Mouse (Mus musculus): ENCODE measurements around the gene Wfdc13. TPM values are rescaled to one million over a fixed set of nuclear protein-coding genes. Genes with fewer than 3 reads are reported as not detected.

The Wfdc13 gene
- polyA plus RNA-seq, 1 experiment from 2014 or later, result 0.35 TPM

GRCm38 (mm10) chr2:164670938-164671337 is 14.0 kb upstream of the Wfdc13 start:
- H3K9me3 ChIP-seq (replicated peaks; ENCODE audit: control insufficient read depth, low read length), result 0 out of 2 replicates have a peak, but pooled peaks cover 3% of the 10 kb centered on the region
- no peak overlapping the region for H3K4me2 ChIP-seq (ENCODE audit: low read depth, low read length)
- WGBS, result 16% methylated on average over 1 of the region's 1 CpGs
- no peaks in the 10 kb centered on the region for H3K27me3 ChIP-seq (ENCODE audit: control insufficient read depth, insufficient read depth, low read length)
- no peak overlapping the region for H3K9ac ChIP-seq (ENCODE audit: low read length)
- H3K36me3 ChIP-seq (ENCODE audit: control insufficient read depth, insufficient read depth), result no peaks in the 10 kb centered on the region
- H3K4me1 ChIP-seq (ENCODE audit: control insufficient read depth, insufficient read depth, low read length), result no peaks in the 10 kb centered on the region
- no peak overlapping the region for H3K4me3 ChIP-seq (ENCODE audit: low read length)
- no peak overlapping the region for H3K27ac ChIP-seq (ENCODE audit: low read length)
- no peak for ATAC-seq (replicated peaks; ENCODE audit: extremely low read depth, insufficient read depth, low FRiP score)

- Histone ChIP-seq H3K4me1 (ENCODE audit: control insufficient read depth, insufficient read depth, low read length) (peaks cover 4% of the 10 kb centered on the region; the same call in 1 of the 2 replicates), H3K4me3 (ENCODE audit: low read length) (no peak within 1 kb of the TSS), H3K4me2 (ENCODE audit: low read depth, low read length) (no peak within 1 kb of the TSS), H3K36me3 (ENCODE audit: control insufficient read depth, insufficient read depth) (no peaks in the 10 kb centered on the region), H3K27ac (ENCODE audit: low read length) (no peak within 1 kb of the TSS), H3K9ac (ENCODE audit: low read length) (no peak within 1 kb of the TSS), H3K27me3 (ENCODE audit: control insufficient read depth, insufficient read depth, low read length) (no peaks in the 10 kb centered on the region), H3K9me3 (replicated peaks; ENCODE audit: control insufficient read depth, low read length) (no peaks in the 10 kb centered on the region)
- no peak for ATAC-seq (replicated peaks; ENCODE audit: extremely low read depth, insufficient read depth, low FRiP score)
- WGBS, result 56% methylated on average over 7 of the region's 7 CpGs
These were observed 10.9 kb upstream of the Wfdc13 start, which contains the start of gene Wfdc11 for GRCm38 (mm10) chr2:164673987-164674386. TSS of gene Wfdc11 (minus strand) at chr2:164674087.

- Histone ChIP-seq H3K4me1 (ENCODE audit: control insufficient read depth, insufficient read depth, low read length) (peaks cover 8% of the 10 kb centered on the region; the same call in 1 of the 2 replicates), H3K27ac (ENCODE audit: low read length) (no peak overlapping the region), H3K4me2 (ENCODE audit: low read depth, low read length) (no peak overlapping the region), H3K27me3 (ENCODE audit: control insufficient read depth, insufficient read depth, low read length) (no peaks in the 10 kb centered on the region), H3K36me3 (ENCODE audit: control insufficient read depth, insufficient read depth) (no peaks in the 10 kb centered on the region), H3K9ac (ENCODE audit: low read length) (no peak overlapping the region), H3K4me3 (ENCODE audit: low read length) (no peak overlapping the region), H3K9me3 (replicated peaks; ENCODE audit: control insufficient read depth, low read length) (no peaks in the 10 kb centered on the region)
- no peak for ATAC-seq (replicated peaks; ENCODE audit: extremely low read depth, insufficient read depth, low FRiP score)
- WGBS, result 75% methylated on average over 7 of the region's 7 CpGs
These were observed 8.8 kb upstream of the Wfdc13 start for GRCm38 (mm10) chr2:164676103-164676502.

- Histone ChIP-seq H3K4me1 (ENCODE audit: control insufficient read depth, insufficient read depth, low read length) (peaks cover 8% of the 10 kb centered on the region; the same call in 1 of the 2 replicates), H3K36me3 (ENCODE audit: control insufficient read depth, insufficient read depth) (no peaks in the 10 kb centered on the region), H3K27me3 (ENCODE audit: control insufficient read depth, insufficient read depth, low read length) (no peaks in the 10 kb centered on the region), H3K9ac (ENCODE audit: low read length) (no peak overlapping the region), H3K9me3 (replicated peaks; ENCODE audit: control insufficient read depth, low read length) (no peaks in the 10 kb centered on the region), H3K27ac (ENCODE audit: low read length) (no peak overlapping the region), H3K4me3 (ENCODE audit: low read length) (no peak overlapping the region), H3K4me2 (ENCODE audit: low read depth, low read length) (no peak overlapping the region)
- WGBS, result 70% methylated on average over 16 of the region's 16 CpGs
- ATAC-seq (replicated peaks; ENCODE audit: extremely low read depth, insufficient read depth, low FRiP score), result no peak
These were observed 7.8 kb upstream of the Wfdc13 start for GRCm38 (mm10) chr2:164676916-164677685.

GRCm38 (mm10) chr2:164678848-164679625 is 5.9 kb upstream of the Wfdc13 start:
- Histone ChIP-seq H3K36me3 (ENCODE audit: control insufficient read depth, insufficient read depth) (no peaks in the 10 kb centered on the region), H3K9me3 (replicated peaks; ENCODE audit: control insufficient read depth, low read length) (no peaks in the 10 kb centered on the region), H3K4me1 (ENCODE audit: control insufficient read depth, insufficient read depth, low read length) (peaks cover 8% of the 10 kb centered on the region; the same call in 1 of the 2 replicates), H3K9ac (ENCODE audit: low read length) (peak overlapping the region; percentile 58; the same call in 1 of the 2 replicates), H3K4me2 (ENCODE audit: low read depth, low read length) (peak overlapping the region; percentile 63), H3K27me3 (ENCODE audit: control insufficient read depth, insufficient read depth, low read length) (no peaks in the 10 kb centered on the region), H3K27ac (ENCODE audit: low read length) (peak overlapping the region; percentile 48), H3K4me3 (ENCODE audit: low read length) (peak overlapping the region; percentile 40)
- peak; percentile 75 for ATAC-seq (replicated peaks; ENCODE audit: extremely low read depth, insufficient read depth, low FRiP score)
- 21% methylated on average over 19 of the region's 19 CpGs for WGBS

- 48% methylated on average over 3 of the region's 3 CpGs for WGBS
- Histone ChIP-seq H3K9ac (ENCODE audit: low read length) (no peak overlapping the region), H3K9me3 (replicated peaks; ENCODE audit: control insufficient read depth, low read length) (no peaks in the 10 kb centered on the region), H3K36me3 (ENCODE audit: control insufficient read depth, insufficient read depth) (no peaks in the 10 kb centered on the region), H3K4me3 (ENCODE audit: low read length) (no peak overlapping the region), H3K27ac (ENCODE audit: low read length) (no peak overlapping the region), H3K4me2 (ENCODE audit: low read depth, low read length) (no peak overlapping the region), H3K27me3 (ENCODE audit: control insufficient read depth, insufficient read depth, low read length) (no peaks in the 10 kb centered on the region), H3K4me1 (ENCODE audit: control insufficient read depth, insufficient read depth, low read length) (peaks cover 8% of the 10 kb centered on the region; the same call in 1 of the 2 replicates)
- no peak for ATAC-seq (replicated peaks; ENCODE audit: extremely low read depth, insufficient read depth, low FRiP score)
These were observed 5.0 kb upstream of the Wfdc13 start for GRCm38 (mm10) chr2:164679906-164680305.

GRCm38 (mm10) chr2:164698201-164698600 is 13.3 kb downstream of the Wfdc13 start, which contains the start of gene Spint4:
TSS of gene Spint4 (plus strand) at chr2:164698501.
- Histone ChIP-seq H3K4me2 (ENCODE audit: low read depth, low read length) (no peak within 1 kb of the TSS), H3K4me1 (ENCODE audit: control insufficient read depth, insufficient read depth, low read length) (no peaks in the 10 kb centered on the region), H3K4me3 (ENCODE audit: low read length) (no peak within 1 kb of the TSS), H3K9me3 (replicated peaks; ENCODE audit: control insufficient read depth, low read length) (no peaks in the 10 kb centered on the region), H3K27ac (ENCODE audit: low read length) (no peak within 1 kb of the TSS), H3K36me3 (ENCODE audit: control insufficient read depth, insufficient read depth) (no peaks in the 10 kb centered on the region), H3K27me3 (ENCODE audit: control insufficient read depth, insufficient read depth, low read length) (no peaks in the 10 kb centered on the region), H3K9ac (ENCODE audit: low read length) (no peak within 1 kb of the TSS)
- no peak for ATAC-seq (replicated peaks; ENCODE audit: extremely low read depth, insufficient read depth, low FRiP score)
- 79% methylated on average over 4 of the region's 4 CpGs for WGBS

- 68% methylated on average over 5 of the region's 5 CpGs for WGBS
- no peak for ATAC-seq (replicated peaks; ENCODE audit: extremely low read depth, insufficient read depth, low FRiP score)
These were observed 16.1 kb downstream of the Wfdc13 start for GRCm38 (mm10) chr2:164700959-164701358.

GRCm38 (mm10) chr2:164701761-164702160 is 16.9 kb downstream of the Wfdc13 start:
- no peak for ATAC-seq (replicated peaks; ENCODE audit: extremely low read depth, insufficient read depth, low FRiP score)
- H3K4me3 ChIP-seq (ENCODE audit: low read length), result no peak overlapping the region
- H3K4me2 ChIP-seq (ENCODE audit: low read depth, low read length), result no peak overlapping the region
- no peaks in the 10 kb centered on the region for H3K4me1 ChIP-seq (ENCODE audit: control insufficient read depth, insufficient read depth, low read length)
- H3K9ac ChIP-seq (ENCODE audit: low read length), result no peak overlapping the region
- no peaks in the 10 kb centered on the region for H3K36me3 ChIP-seq (ENCODE audit: control insufficient read depth, insufficient read depth)
- no peak overlapping the region for H3K27ac ChIP-seq (ENCODE audit: low read length)
- H3K27me3 ChIP-seq (ENCODE audit: control insufficient read depth, insufficient read depth, low read length), result no peaks in the 10 kb centered on the region
- peaks cover 3% of the 10 kb centered on the region; the same call in 1 of the 2 replicates for H3K9me3 ChIP-seq (replicated peaks; ENCODE audit: control insufficient read depth, low read length)
- 78% methylated on average over 5 of the region's 5 CpGs for WGBS

More at GRCm38 (mm10) chr2:164700959-164701358, 16.1 kb downstream of the Wfdc13 start:
- Histone ChIP-seq H3K27me3 (ENCODE audit: control insufficient read depth, insufficient read depth, low read length) (no peaks in the 10 kb centered on the region), H3K9ac (ENCODE audit: low read length) (no peak overlapping the region), H3K27ac (ENCODE audit: low read length) (no peak overlapping the region), H3K4me2 (ENCODE audit: low read depth, low read length) (no peak overlapping the region), H3K9me3 (replicated peaks; ENCODE audit: control insufficient read depth, low read length) (peaks cover 3% of the 10 kb centered on the region; the same call in 1 of the 2 replicates), H3K4me3 (ENCODE audit: low read length) (no peak overlapping the region), H3K4me1 (ENCODE audit: control insufficient read depth, insufficient read depth, low read length) (no peaks in the 10 kb centered on the region), H3K36me3 (ENCODE audit: control insufficient read depth, insufficient read depth) (no peaks in the 10 kb centered on the region)
